Mouse (Mus musculus) splenic B cell, adult 2 months (primary cell): Measurements from ENCODE around the gene Arhgap35.
A peak's percentile ranks its signal among the peaks of the same experiment; 100 is the strongest.

ENCODE experiments used
- DNase-seq: peaks from one replicate; pipeline ENCODE4 v3.0.0-alpha.2; 2011; ENCODE audit warnings: low read depth, low spot score
- H3K27me3 ChIP-seq: 2 replicates; pipeline ENCODE4 v1.6.1; 2012; ENCODE audit warnings: mild to moderate bottlenecking, low read length, moderate library complexity, mixed read lengths; ENCODE audit not compliant: control insufficient read depth, poor library complexity, insufficient read depth, severe bottlenecking
- H3K36me3 ChIP-seq: 2 replicates; pipeline ENCODE4 v1.6.1; 2012; ENCODE audit warnings: mild to moderate bottlenecking, low read length, moderate library complexity, mixed read lengths; ENCODE audit not compliant: control insufficient read depth, poor library complexity, insufficient read depth, severe bottlenecking

The Arhgap35 gene

DNA sequence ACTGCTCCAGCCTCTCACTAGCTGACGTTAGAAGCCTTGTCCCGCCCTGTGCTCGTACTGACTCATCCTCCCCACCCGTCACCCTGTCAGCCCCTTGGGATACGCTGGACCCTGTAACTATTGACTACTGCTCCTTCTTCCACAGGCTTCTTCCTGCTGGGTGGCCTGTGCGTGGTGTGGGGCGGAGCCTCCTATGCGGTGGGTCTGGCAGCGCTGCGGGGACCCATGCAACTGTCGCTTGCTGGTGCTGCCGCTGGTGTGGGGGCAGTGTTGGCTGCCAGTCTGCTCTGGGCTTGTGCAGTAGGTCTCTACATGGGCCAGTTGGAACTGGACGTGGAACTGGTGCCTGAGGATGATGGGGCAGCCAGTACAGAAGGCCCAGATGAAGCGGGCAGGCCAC is 159.8 kb downstream of the Arhgap35 start:
- no peaks in the 10 kb centered on the region for H3K27me3 ChIP-seq
- DNase-seq: no peak
- H3K36me3 ChIP-seq: peaks cover 6% of the 10 kb centered on the region; the same call in 1 of the 2 replicates

GRCm38 (mm10) chr7:16453118-16453711 is 161.6 kb downstream of the Arhgap35 start:
- peak; percentile 51 for DNase-seq
- H3K36me3 ChIP-seq: peaks cover 6% of the 10 kb centered on the region; the same call in 1 of the 2 replicates
- no peaks in the 10 kb centered on the region for H3K27me3 ChIP-seq

GRCm38 (mm10) chr7:16452587-16453073 is 162.2 kb downstream of the Arhgap35 start, which contains the start of gene Tmem160:
Tmem160 (plus strand) TSS chr7:16452779.
- DNase-seq: peak; percentile 95
- no peaks in the 10 kb centered on the region for H3K27me3 ChIP-seq

DNA sequence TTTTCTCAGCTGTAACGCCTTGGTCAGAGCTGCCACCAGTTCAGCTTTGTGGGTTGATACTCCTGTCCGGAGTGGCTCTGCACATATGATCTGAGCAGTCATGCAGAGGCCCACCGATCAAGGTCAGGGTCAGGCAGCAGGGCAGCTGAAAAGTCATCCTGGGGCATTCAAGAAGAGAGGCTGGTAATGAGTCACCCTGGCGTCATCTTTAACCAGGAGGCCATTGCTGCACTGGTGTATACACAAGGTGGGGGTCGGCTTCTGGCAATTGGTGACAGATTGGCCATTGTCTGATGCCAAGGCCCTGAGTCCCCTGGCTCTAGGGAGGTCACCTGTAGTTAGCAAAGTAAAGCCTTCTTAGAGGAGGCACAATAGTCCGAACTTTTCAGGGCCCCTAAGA is 163.1 kb downstream of the Arhgap35 start:
- DNase-seq: no peak
- no peaks in the 10 kb centered on the region for H3K27me3 ChIP-seq
- H3K36me3 ChIP-seq: peaks cover 2% of the 10 kb centered on the region; the same call in 1 of the 2 replicates

More at GRCm38 (mm10) chr7:16452587-16453073, 162.2 kb downstream of the Arhgap35 start, which contains the start of gene Tmem160:
- peaks cover 6% of the 10 kb centered on the region; the same call in 1 of the 2 replicates for H3K36me3 ChIP-seq
